Mouse (Mus musculus): ENCODE measurements at regions not wholly inside any gene's neighbourhood (a gene's known extent, or its start where the extent isn't known, plus 50 kb on each side); places are given as distances from the start of the nearest gene placed in this dataset.
A peak's percentile ranks its signal among the peaks of the same experiment; 100 is the strongest.

GRCm38 (mm10) chr1:77246047-77246446 lies 268.8 kb downstream of the Epha4 start:
- no peaks in the 10 kb centered on the region for H3K4me1 ChIP-seq (replicated peaks)
- H3K27ac ChIP-seq = no peak overlapping the region
- H3K4me3 ChIP-seq (replicated peaks) = no peak overlapping the region
- no peak overlapping the region for H3K4me2 ChIP-seq
- no peak for ATAC-seq (ENCODE audit: insufficient number of reproducible peaks, insufficient read depth, low FRiP score, low TSS enrichment, low read depth)
- 73% methylated on average over 3 of the region's 3 CpGs for WGBS
- no peaks in the 10 kb centered on the region for H3K27me3 ChIP-seq
- H3K9ac ChIP-seq (replicated peaks) = no peak overlapping the region
- no peaks in the 10 kb centered on the region for H3K36me3 ChIP-seq
- H3K9me3 ChIP-seq = no peaks in the 10 kb centered on the region

- no peak overlapping the region for H3K27ac ChIP-seq
These were observed 260.6 kb downstream of the Epha4 start for GRCm38 (mm10) chr1:77254276-77254675.

GRCm38 (mm10) chr1:77256115-77256842 lies 258.6 kb downstream of the Epha4 start:
- Histone ChIP-seq H3K4me2 (peak overlapping the region; percentile 28; the same call in 1 of the 2 replicates), H3K4me1 (replicated peaks) (peaks cover 52% of the 10 kb centered on the region), H3K36me3 (no peaks in the 10 kb centered on the region), H3K27ac (no peak overlapping the region), H3K9me3 (no peaks in the 10 kb centered on the region), H3K4me3 (replicated peaks) (no peak overlapping the region), H3K9ac (replicated peaks) (no peak overlapping the region), H3K27me3 (no peaks in the 10 kb centered on the region)
- no peak for ATAC-seq (ENCODE audit: insufficient number of reproducible peaks, insufficient read depth, low FRiP score, low TSS enrichment, low read depth)
- WGBS = 11% methylated on average over 14 of the region's 14 CpGs

More at GRCm38 (mm10) chr1:77254276-77254675, 260.6 kb downstream of the Epha4 start:
- Histone ChIP-seq H3K4me2 (no peak overlapping the region), H3K36me3 (no peaks in the 10 kb centered on the region), H3K27me3 (no peaks in the 10 kb centered on the region), H3K9ac (replicated peaks) (no peak overlapping the region), H3K9me3 (no peaks in the 10 kb centered on the region), H3K4me3 (replicated peaks) (no peak overlapping the region), H3K4me1 (replicated peaks) (peaks cover 47% of the 10 kb centered on the region)
- ATAC-seq (ENCODE audit: insufficient number of reproducible peaks, insufficient read depth, low FRiP score, low TSS enrichment, low read depth) = no peak
- 68% methylated on average over 6 of the region's 6 CpGs for WGBS

GRCm38 (mm10) chr1:77258730-77259310 lies 256.1 kb downstream of the Epha4 start:
- no peak for ATAC-seq (ENCODE audit: insufficient number of reproducible peaks, insufficient read depth, low FRiP score, low TSS enrichment, low read depth)
- 0 out of 2 replicates have a peak overlapping the region, but pooled peaks have one; percentile 20 for H3K27ac ChIP-seq

DNA sequence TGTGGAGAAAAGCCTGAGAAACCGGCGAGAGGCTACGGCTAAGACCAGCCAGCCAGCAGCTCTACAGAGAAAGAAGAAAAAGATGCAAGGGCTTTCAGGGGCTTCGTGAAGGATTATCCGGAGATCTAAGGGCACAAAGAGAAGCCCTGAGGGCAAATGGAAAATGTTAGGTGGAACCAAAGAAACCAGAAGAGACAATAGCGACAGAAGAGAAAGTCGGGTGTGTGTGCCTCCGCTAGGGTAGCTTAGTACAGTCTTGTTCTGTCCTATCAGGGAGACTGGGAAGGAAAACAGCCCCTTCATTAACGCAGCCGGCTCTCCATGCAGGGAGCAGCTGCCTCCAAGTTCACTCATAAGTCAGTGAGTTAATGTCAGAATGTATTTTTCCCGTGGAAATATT lies 255.1 kb downstream of the Epha4 start:
- Histone ChIP-seq H3K4me1 (replicated peaks) (peaks cover 45% of the 10 kb centered on the region), H3K27me3 (no peaks in the 10 kb centered on the region), H3K4me3 (replicated peaks) (no peak overlapping the region), H3K4me2 (no peak overlapping the region), H3K36me3 (no peaks in the 10 kb centered on the region), H3K9me3 (no peaks in the 10 kb centered on the region), H3K9ac (replicated peaks) (no peak overlapping the region), H3K27ac (no peak overlapping the region)
- ATAC-seq (ENCODE audit: insufficient number of reproducible peaks, insufficient read depth, low FRiP score, low TSS enrichment, low read depth) = no peak
- 58% methylated on average over 11 of the region's 11 CpGs for WGBS

More at GRCm38 (mm10) chr1:77258730-77259310, 256.1 kb downstream of the Epha4 start:
- Histone ChIP-seq H3K4me1 (replicated peaks) (peaks cover 47% of the 10 kb centered on the region), H3K4me2 (no peak overlapping the region), H3K9ac (replicated peaks) (no peak overlapping the region), H3K36me3 (no peaks in the 10 kb centered on the region), H3K4me3 (replicated peaks) (no peak overlapping the region), H3K27me3 (no peaks in the 10 kb centered on the region), H3K9me3 (no peaks in the 10 kb centered on the region)
- WGBS = 33% methylated on average over 7 of the region's 7 CpGs

- H3K27me3 ChIP-seq = no peaks in the 10 kb centered on the region
- WGBS = 91% methylated on average over 4 of the region's 4 CpGs
- H3K36me3 ChIP-seq = no peaks in the 10 kb centered on the region
- ATAC-seq (ENCODE audit: insufficient number of reproducible peaks, insufficient read depth, low FRiP score, low TSS enrichment, low read depth) = no peak
- no peak overlapping the region for H3K9ac ChIP-seq (replicated peaks)
- no peak overlapping the region for H3K4me2 ChIP-seq
- no peaks in the 10 kb centered on the region for H3K9me3 ChIP-seq
- H3K27ac ChIP-seq = no peak overlapping the region
- peaks cover 40% of the 10 kb centered on the region for H3K4me1 ChIP-seq (replicated peaks)
- no peak overlapping the region for H3K4me3 ChIP-seq (replicated peaks)
These were observed 253.2 kb downstream of the Epha4 start for GRCm38 (mm10) chr1:77261678-77262077.

DNA sequence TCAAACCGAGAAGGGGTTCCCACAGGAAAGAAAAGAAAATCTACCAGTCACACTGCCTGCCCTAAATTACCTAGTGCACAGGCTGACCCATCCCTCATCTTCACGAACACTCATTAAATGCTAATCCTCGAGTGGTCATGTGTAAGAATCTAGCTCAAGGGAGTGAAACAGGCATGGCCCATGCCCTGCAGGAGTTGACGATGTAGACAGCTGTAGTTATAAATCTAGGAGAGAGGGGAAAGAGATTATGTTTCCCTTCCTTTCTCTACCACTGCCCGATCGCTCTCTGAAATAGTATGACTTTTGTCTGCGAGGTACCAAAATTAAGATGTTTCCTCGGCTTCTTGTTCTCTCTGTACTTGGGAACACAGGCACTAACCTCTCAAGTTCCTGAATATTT lies 249.2 kb downstream of the Epha4 start:
- Histone ChIP-seq H3K27ac (no peak overlapping the region), H3K27me3 (no peaks in the 10 kb centered on the region), H3K4me3 (replicated peaks) (no peak overlapping the region), H3K4me1 (replicated peaks) (peaks cover 16% of the 10 kb centered on the region; the same call in 1 of the 2 replicates), H3K36me3 (no peaks in the 10 kb centered on the region), H3K4me2 (no peak overlapping the region), H3K9me3 (no peaks in the 10 kb centered on the region), H3K9ac (replicated peaks) (no peak overlapping the region)
- no peak for ATAC-seq (ENCODE audit: insufficient number of reproducible peaks, insufficient read depth, low FRiP score, low TSS enrichment, low read depth)
- 14% methylated on average over 8 of the region's 8 CpGs for WGBS

- no peak overlapping the region for H3K4me3 ChIP-seq (replicated peaks)
- no peaks in the 10 kb centered on the region for H3K27me3 ChIP-seq
- no peaks in the 10 kb centered on the region for H3K9me3 ChIP-seq
- H3K4me2 ChIP-seq = no peak overlapping the region
- 87% methylated on average over 4 of the region's 4 CpGs for WGBS
- H3K9ac ChIP-seq (replicated peaks) = no peak overlapping the region
- no peak overlapping the region for H3K27ac ChIP-seq
- no peak for ATAC-seq (ENCODE audit: insufficient number of reproducible peaks, insufficient read depth, low FRiP score, low TSS enrichment, low read depth)
- no peaks in the 10 kb centered on the region for H3K36me3 ChIP-seq
- peaks cover 16% of the 10 kb centered on the region; the same call in 1 of the 2 replicates for H3K4me1 ChIP-seq (replicated peaks)
These were observed 247.4 kb downstream of the Epha4 start for GRCm38 (mm10) chr1:77267311-77268003.

- Histone ChIP-seq H3K9ac (replicated peaks) (no peak overlapping the region), H3K4me3 (replicated peaks) (no peak overlapping the region), H3K36me3 (no peaks in the 10 kb centered on the region), H3K27ac (no peak overlapping the region), H3K4me2 (no peak overlapping the region), H3K9me3 (no peaks in the 10 kb centered on the region), H3K4me1 (replicated peaks) (peaks cover 12% of the 10 kb centered on the region), H3K27me3 (no peaks in the 10 kb centered on the region)
- ATAC-seq (ENCODE audit: insufficient number of reproducible peaks, insufficient read depth, low FRiP score, low TSS enrichment, low read depth) = no peak
- 63% methylated on average over 9 of the region's 9 CpGs for WGBS
These were observed 239.6 kb downstream of the Epha4 start for GRCm38 (mm10) chr1:77275297-77275696.

GRCm38 (mm10) chr1:77279566-77279965 lies 235.3 kb downstream of the Epha4 start:
- peaks cover 12% of the 10 kb centered on the region for H3K4me1 ChIP-seq (replicated peaks)
- no peaks in the 10 kb centered on the region for H3K27me3 ChIP-seq
- no peak overlapping the region for H3K4me3 ChIP-seq (replicated peaks)
- no peaks in the 10 kb centered on the region for H3K9me3 ChIP-seq
- 44% methylated on average over 7 of the region's 7 CpGs for WGBS
- no peaks in the 10 kb centered on the region for H3K36me3 ChIP-seq
- no peak overlapping the region for H3K9ac ChIP-seq (replicated peaks)
- ATAC-seq (ENCODE audit: insufficient number of reproducible peaks, insufficient read depth, low FRiP score, low TSS enrichment, low read depth) = no peak
- H3K27ac ChIP-seq = no peak overlapping the region
- H3K4me2 ChIP-seq = no peak overlapping the region

- no peaks in the 10 kb centered on the region for H3K27me3 ChIP-seq
- H3K36me3 ChIP-seq = no peaks in the 10 kb centered on the region
- H3K9me3 ChIP-seq = no peaks in the 10 kb centered on the region
- peaks cover 12% of the 10 kb centered on the region for H3K4me1 ChIP-seq (replicated peaks)
- H3K4me2 ChIP-seq = no peak overlapping the region
- H3K27ac ChIP-seq = no peak overlapping the region
- no peak for ATAC-seq (ENCODE audit: insufficient number of reproducible peaks, insufficient read depth, low FRiP score, low TSS enrichment, low read depth)
- H3K4me3 ChIP-seq (replicated peaks) = no peak overlapping the region
- no peak overlapping the region for H3K9ac ChIP-seq (replicated peaks)
- 91% methylated on average over 11 of the region's 11 CpGs for WGBS
These were observed 234.4 kb downstream of the Epha4 start for GRCm38 (mm10) chr1:77280373-77281038.
